Mouse (Mus musculus) right cerebral cortex, postnatal 4 days (tissue): ENCODE data around the gene Nptn.

ENCODE experiments used
- DNase-seq: peaks from one replicate; pipeline ENCODE4 v3.0.0-alpha.2; 2022

The Nptn gene

DNA sequence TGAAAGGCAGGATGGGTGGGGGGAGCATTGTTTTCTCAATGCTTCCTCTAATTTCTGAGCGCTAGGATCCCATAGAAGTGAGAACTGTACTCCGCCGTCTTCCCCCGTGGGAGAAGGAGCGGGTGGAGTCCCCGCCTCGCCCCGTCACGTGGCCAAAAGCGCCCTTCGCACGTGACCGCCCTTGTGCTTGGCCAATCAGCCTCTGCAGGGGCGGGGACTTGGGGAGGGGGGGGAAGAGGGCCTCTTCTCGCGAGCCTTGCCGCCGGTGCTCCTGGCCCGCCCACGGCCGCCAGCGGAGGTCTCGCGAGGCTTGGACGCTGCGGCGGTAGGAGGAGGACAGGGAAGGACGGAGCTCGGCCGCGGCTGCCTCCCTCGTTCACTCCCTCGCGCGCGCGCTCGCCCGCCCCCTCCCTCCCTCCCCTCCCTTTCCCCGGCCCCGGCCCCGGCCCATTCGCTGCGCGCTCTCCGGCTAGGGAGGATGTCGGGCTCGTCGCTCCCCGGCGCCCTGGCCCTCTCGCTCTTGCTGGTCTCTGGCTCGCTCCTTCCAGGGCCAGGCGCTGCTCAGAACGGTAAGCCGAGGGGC lies at the start of gene Nptn:
Gene Nptn, plus strand, starts transcription at position 283 of the 583 bp plus-strand sequence.
- peak; percentile 96 for DNase-seq

DNA sequence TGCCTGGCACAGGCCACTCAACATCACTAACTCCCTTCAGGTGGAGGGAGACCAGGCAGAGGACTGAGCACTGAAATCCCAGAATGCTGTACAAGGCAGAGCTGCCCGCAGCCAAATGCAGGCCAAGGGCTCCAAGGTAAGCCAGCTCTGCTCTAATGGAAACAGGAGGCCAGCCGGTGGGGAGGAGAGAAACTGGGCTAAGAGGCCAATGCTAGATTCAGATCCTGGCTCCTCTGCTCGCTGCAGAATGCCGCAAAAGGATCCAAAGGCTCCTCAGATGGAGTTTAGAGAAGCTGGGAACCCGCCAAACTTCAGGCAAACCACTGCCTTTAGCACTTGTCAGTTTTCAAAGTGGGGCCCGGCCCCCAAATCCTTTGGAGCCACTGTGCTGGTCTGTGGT lies 48.7 kb upstream of the Nptn start:
- DNase-seq: no peak

DNA sequence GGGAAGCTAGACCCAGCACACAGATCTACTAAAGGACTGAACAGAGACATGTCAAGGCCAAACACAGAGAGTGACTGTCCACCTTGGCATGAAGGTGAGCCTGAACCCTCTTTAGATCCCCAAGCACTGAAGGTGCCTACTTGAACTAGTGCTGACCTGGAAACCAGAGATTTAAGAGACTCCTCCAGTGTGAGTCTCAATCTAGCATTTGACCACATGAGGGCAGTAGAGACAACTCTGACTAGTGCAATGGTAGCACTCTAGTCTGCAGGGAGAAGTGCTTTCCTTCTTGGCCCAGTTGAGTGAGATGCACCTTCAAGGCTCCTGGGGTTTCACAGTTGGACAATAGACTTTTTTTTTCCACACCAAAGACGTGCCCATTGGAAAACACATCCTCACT lies 47.3 kb upstream of the Nptn start:
- peak; percentile 37 for DNase-seq

DNA sequence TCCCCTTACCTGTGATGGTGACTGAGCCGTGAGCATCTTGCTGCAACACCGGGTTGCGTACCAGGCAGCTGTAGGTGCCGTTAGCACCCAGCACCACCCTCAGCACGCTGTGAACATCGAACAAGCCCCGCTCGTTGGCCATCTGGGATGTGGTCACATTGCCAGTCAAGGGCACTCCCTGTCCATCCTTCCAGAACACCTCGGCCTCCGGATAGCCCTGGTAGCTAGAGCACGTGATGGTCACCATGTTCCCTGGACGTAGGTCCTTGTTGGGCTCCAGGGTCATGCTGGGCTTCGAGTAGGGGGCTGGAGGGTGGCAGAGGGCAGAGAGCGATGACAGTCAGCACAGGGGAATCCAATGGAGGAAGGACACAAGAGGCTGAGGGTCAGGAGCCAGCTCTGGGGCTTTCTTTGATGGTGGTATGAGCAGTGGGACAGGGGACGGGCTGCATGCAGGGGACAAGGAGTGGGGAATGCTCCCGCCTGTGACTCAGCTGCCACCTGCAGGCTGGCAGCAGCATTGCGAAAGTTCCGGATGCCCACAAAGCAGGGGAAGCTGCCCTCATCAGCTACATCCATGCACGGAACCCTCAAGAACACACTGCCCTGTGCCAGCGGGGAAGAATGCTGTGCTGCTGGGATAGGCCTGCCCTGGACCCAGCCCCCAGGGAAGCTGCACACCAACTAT lies 46.4 kb upstream of the Nptn start:
- peak; percentile 54 for DNase-seq

DNA sequence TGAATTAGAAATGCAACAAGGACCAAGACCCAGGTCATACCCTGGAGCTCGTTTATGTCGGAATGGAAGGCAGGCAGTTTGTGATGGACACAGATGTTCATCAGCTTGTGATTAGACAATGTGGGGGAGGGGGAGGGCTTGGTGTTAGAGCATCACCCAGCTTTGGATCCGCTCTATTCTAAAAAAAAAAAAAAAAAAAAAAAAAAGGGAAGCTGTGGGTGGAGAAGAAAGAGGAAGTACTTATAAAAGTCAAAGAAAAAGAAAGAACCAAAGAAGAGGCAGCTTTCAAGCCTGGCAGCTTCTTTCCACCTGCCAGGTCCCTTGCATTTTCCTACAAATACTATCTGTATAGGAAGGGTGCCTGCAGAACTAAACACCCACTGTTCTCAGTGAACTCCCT lies 44.3 kb upstream of the Nptn start:
- DNase-seq: no peak

DNA sequence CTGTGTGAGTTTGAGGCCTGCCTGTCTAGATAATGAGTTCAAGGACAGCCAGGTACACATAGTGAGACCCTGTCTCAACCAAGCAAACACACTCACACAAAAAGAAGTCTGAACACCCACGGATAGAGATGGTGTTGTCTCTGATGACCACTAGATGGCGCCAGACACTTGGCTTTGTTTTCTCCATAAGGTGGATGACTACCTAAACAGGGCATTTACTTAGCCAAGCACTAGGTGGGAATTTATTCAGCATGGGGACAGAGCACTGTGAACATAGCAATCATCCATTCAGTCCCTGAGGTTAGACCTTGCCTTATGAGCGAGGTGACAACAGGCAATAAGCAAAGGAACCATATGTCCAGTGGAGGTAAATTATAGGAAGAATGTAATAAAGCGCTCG lies 42.2 kb upstream of the Nptn start:
- DNase-seq: peak; percentile 41

DNA sequence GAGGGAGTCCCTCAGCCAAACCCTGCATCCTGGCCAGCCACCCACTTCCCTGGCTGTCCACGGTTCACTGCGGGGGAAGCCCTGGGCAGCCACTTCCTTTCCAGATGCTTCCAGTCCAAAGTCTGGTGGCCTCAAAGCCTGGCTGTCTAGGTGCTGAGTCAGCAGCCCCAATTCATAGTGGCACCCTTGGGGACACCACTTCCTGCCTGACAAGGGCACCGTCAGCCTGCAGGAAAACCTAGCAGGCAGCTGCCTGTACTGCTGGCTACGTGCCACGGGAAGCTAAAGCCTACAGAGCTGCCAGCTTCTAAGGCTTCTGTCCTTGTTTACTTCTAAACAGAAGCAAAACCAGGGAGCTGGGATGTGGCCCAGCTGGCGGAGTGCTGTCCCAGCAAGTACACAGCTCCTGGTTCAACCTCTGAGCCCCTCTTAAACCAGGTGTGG lies 40.1 kb upstream of the Nptn start:
- DNase-seq: peak; percentile 81

DNA sequence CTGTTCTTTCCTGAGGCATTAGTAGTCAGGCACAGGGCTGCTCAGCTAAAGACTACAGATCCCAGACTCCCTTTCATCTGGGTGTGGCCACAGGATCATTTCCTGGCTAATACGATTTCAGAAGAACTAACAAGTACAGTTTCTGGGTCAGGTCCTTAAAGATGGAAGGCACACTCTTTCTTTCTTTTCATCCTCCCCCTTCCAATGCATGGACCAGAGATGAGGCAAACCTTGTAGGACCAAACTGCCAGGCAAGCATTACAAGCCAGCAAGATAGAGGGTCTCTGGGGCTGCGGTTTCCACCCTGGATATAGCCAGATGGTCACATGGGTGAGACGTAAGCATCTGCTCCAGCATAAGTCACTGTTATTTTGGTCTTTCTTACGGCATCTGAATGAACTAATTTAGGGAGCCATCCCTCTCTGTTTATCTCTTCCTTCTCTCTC lies 37.1 kb upstream of the Nptn start:
- DNase-seq: no peak

DNA sequence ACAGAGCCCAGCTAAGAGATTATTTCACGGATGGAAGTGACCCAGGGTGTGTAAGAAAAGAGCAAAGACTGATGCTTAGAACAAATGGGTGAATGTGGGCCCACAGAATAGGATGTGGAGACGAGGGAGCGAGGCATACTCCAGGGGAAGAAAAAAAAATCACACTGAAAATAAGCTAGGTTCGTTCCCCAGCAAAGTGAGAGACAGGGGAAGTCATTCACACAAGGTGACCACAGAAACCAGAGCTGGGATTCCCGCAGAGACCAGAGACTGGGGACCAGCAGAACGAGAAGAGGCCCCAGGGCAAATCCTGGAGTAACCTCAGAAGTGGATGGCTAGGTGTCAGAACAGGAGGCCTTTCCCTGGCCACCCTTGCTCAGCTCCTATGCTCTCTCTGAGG lies 36.6 kb upstream of the Nptn start:
- no peak for DNase-seq

DNA sequence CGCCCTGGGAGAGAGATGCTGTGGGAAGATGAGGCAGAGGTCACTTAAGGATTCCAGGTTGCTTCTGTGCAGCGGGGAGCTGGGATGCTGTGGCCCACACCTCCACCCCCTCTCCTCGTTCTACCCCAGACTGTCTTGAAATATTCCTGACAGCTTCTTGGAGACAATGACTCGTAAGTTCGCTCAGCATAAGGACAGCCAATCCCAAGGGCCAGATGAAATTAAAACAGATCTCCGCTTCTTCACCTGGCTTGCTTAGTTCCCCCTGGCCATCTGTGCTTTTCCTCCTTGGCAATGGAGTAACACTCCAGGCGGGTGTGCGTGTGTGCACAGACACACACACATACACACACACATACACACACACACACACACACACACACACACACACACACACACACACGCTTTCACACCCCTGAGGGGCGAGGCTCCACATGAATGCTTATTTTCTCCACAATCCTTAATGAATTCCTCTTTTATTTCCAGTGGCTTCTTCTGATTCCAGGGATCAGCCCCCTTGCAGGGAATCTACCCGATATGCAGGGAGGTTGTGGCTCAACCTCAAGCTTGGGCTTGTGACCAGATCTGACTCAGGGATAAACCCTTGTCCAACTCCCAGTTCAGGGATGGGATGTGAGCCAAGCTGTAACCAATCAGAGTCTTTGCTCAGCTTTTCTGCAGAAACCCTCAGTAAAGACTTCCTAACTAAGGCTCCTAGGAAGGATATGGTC lies 35.2 kb upstream of the Nptn start:
- DNase-seq: no peak

DNA sequence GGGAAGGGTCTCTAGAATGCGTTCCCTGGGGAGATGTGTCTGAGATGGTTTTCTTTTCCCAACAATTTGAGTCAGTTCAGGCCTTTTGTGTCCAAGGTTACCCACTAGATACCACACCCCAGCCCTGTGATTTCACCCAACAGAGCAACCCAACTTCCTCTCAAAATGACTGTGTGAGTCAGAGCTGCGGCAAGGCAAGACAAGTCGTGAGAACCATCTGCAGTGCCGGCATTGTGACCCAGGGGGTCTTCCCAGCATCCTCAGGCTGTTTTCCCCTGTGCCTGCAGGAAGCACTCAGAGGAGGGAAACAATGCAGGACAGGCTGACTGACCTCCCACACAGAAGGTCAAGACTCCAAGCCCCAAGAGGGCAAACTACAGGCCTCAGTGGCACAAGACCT lies 33.1 kb upstream of the Nptn start:
- no peak for DNase-seq

DNA sequence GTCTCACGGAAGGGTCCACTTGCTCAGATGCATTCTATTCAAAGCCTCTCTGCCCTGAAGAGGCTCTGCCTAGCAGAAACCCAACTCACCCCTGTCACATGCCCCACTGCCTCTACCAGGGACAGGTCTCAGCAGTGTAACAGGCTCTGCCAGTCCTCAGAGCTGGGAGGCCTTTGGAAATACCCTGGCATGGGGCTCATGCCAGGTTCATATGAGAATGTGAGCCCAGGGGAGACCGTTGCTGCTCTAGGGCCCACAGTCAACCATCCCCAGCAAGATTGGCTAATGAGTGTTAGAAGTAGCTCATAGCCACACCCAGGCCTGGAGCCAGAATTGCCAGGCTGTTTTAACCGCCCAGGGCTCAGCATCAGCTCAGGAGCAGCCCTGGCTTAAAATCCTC lies 32.3 kb upstream of the Nptn start:
- no peak for DNase-seq

DNA sequence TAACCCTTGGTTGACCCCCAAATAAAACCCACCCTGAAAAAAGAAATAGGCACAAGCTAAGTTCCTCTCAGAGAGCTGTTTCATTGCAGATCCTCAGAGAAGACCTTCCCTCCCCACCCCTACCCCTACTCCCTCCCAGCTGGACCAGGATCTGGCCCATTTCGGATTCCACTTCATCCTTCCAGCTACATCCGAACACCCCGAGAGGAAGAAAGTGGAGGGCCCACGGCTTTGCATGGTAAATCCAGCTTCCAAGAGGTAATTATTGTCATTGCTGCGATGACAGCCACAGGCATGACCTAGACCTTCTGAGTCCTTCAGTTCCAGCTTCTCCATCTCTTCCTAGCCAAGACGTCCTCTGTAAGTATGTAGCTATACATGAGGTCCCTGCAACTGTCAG lies 31.1 kb upstream of the Nptn start:
- DNase-seq: no peak

DNA sequence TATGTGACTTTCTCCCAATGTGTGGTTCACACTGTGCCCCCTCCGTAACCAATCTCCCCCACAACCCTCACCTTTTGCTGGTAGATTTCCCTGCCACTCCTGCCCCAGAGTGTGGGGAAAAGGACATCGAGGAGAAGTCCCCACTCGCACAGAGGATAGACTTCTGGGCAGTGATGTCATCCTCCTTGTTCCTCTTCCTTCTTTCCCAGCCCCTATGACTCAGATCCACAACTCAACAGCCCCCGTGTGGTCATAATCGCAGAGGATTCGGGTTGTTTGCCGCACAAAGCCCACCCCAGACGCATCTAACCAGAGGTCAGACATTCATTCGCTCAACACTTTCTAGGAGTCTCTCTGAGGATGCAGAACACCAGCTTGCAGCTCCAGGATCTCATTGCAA lies 30.0 kb upstream of the Nptn start:
- no peak for DNase-seq

DNA sequence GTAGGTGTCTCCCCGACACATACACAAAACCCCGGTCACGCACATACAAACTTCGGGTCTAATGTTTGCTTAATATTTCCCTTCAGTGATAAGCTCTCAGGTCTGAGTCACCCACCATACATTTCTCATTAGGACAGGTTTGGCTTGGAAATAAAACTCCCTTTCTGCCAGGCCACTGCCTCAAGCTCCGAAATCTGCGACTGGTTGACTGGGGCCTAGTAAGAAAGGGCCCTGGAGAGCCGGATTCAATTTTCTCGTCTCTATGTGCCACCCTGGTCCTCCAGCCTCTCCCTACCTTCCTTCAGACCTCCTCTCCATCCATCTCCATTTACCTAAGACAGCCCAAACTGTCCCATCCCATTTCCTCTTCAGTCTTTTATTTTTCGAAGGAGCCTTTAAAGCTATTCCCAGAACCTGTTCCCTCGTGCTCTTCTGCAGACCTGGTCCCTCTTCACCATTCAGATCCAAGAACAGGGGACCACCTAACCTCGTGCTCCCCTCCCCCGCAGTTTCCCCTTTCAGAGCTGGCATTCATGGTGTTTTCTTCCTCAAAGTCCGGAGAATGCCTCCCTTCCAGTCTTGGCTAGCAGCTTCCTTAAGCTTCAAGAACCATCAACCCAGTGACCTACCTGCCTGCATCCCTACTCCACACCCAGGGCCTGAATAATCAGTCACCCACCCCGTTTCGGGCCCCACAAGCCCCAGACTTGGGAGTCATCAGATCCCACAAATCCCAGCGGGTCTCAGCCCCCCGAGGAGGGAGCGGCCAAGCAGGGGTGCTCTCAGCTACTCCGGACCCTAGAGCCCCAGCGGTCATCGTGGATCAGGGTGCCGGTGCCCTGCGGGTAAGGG lies 27.8 kb upstream of the Nptn start:
- peak; percentile 42 for DNase-seq

DNA sequence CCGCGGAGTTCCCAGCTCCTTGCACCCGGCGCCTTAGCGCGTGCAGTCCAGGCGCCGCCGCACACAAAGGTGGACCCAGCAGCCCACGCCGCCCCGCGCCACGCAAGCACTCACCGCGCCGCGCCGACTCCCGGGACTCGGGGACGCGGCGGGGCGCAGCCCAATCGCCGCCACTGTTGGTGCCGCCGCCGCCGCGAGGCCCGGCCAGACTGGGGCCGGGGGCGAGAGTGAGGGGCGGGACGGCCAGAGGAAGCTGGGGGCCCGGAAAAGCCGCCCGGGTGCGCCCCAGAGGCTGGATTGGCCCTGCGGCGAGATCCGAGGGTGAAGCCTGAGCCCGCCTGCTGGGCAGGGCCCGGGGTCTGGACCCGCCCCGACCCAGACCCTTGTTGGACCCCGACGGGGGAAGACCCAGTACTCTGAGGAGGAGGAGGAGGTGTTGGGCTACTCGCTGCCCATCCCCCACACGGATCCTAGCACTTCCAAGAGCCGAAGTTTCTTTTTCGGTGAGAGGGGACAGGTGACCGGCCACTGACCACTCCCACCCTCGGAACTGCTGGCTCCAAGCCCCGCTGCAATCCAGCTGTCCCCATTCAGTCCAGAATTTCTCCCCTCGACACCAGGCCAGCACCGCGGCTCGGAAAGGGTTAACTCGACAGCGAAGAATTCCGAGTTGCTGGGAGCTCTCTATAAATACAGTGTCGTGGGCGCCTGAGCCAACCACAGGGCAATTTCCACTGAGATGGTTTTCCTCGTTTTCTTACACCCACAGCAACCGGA lies 26.9 kb upstream of the Nptn start, which contains the start of gene Cd276:
Gene Cd276, minus strand, starts transcription at position 530 of the 777 bp plus-strand sequence.
- peak; percentile 83 for DNase-seq

DNA sequence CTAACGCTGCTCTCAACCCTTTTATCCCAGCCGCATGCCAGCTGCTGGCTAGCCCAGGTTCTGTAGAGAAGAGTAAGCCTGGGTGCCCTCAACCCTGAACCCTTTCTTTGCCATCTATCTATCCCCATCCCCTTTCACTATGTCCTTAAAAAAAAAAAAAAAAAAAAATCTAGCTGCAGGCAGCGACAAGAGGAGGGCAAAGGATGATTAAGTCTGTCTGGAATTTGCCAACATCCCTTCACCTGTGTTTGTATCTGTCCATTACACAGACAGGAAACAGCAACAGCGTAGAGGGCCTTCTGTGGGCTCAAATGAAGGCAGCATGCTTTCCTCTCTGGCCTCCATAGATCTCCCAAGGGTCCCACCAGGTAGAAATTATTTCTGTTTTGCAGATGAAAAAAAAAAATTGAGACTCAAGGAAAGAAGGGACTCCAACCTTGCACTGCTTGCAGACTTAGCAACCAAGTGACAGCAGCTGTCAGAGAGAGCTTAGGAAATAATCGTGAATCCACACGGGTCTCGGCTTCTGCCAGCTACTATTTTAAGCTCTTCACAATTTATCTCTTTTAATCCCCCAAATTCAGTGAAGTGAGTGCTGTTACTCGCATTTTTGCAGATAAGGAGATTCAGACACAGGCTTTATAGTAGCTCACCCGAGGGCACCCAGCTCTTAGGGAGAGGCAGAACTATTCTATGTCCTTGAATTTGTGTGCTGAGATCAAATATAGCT lies 26.2 kb upstream of the Nptn start:
- no peak for DNase-seq

DNA sequence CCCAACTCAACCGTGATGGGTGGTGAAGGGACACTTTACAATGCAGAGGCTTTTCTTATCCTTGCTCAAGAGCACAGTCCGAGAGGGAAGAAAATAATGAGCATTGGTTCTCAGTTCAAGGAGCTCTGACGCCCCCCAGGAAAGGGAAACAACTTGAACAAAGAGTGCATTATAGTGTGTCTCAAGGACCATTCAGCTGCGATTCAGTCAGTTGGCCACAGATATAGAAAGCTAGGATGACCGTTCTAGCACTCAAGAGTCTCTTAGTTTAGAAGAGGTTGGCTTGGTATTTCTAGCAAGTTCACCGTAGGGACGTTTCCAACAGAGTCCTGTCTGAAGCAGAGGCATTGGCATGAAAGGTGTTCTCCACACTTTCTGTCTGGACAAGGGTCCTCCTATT lies 25.4 kb upstream of the Nptn start:
- DNase-seq: no peak

DNA sequence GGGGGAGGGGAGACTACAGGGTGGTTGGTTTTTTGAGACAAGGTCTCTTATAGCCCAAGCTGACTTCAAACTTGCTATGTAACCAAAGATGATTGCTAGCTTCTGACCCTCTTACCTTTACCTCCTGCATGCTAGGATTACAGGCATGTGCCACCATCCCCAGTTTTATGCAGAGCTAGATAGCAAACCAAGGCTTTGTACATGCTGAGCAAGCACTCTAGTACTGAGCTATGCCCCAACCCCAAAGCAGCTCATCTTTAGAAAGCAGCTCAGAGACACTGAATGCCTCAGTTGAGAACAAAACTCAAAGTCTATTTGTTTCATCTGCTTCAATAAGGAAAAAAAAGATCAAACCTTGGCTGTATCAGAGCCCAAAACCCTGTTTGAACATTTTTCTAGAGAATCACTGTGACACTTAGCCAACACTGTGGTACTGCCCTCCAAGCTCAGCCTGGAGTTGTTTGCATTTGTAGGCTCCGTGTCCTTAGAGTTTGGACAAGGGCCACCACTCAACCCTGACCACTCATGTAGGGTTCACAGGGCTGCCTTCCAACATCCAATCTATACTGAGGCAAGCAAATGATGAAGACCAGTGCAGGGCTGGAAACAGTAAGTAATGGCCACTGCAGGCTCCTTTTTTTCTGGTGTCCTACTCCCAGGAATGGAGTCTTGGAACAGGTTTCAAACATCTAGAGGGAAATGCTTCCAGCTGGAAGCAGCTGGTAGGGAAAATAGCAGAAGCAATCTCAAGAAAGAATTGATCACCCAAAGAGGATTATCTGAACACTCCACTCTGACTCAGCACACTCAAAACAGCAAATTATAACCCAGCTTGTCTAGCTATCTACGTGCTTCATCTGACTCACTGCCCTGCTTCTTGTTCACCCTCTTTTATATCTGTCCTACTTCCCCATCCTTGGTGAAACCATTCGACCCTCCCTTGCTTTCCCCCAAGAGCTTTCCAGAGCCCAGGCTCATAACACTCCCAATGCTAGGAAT lies 24.3 kb upstream of the Nptn start:
- no peak for DNase-seq

DNA sequence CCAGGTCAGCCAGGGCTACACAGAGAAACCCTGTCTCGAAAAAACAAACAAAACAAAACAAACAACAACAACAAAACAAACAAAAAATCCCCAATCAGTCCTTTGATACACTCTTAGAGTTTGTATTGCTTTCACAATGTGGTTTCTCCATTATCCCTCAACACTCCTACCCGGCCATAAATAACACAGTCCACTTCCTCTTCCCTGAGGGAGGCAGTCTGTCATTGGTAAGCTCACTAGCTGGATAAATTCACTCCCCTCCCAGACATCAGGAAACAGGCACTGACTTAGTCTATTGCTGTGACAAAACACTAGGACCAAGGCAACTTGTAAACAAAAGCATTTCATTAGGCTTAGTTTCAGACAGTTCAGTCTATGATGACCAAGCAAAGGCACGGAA lies 21.8 kb upstream of the Nptn start:
- DNase-seq: no peak
